Mouse (Mus musculus) heart, postnatal 0 days (tissue): ENCODE measurements around the gene Pik3cd.
A peak's percentile ranks its signal among the peaks of the same experiment; 100 is the strongest.

ENCODE experiments used
- CTCF ChIP-seq: IDR thresholded peaks from 2 replicates; pipeline ENCODE4 v1.5.1; 2016; ENCODE audit warnings: antibody characterized with exemption, control low read depth, low read depth
- EP300 ChIP-seq: IDR thresholded peaks from 2 replicates; pipeline ENCODE4 v1.6.1; 2016; ENCODE audit warnings: antibody characterized with exemption, low read depth

DNA sequence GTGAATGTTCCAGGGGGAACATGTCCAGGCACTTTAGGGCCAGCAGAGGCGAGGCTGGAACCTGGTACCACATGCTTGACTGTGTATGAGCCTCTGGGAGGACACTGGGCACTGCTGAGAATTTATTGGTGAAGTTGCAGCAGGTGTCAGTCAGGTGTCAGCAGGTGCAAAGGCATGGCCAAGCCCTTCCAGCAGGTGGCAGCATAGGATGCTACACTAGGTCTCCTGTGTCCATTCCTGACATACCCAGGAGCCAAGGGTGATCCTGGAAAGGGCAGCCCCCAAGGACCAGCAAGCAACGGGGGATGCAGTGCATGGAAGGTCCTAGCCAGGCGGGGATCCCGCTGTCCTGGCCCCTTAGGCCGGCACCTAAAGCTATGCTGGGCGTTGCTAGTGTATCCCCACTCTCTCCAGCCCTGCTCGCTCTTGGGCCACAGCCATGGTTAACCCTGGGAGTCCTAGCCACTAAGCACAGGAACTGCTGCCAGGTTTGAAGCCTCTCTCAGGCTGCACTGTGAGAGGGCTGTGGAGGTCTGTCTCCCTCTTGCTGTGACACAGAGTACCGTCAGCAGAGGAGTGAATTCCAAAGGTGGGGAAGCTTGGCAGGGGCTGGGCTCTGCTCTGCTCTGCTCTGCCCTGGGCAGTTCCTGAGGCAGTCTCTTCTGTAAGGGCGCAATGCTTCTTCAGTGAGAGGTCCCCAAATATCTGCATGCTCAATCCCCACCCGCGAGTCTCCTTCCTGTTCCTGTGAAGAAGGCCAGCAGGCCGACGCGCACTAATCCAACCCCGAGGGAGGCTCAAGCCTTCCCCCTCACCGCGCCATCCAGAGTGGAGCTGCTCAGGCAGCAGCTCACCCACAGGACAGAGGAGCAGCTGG, 21.7 kb upstream of the Pik3cd start:
- peak; percentile 64 for TF ChIP-seq CTCF
- TF ChIP-seq EP300: no peak
